Mouse (Mus musculus) stomach, embryonic 15.5 days (tissue): ENCODE measurements around the gene Zdhhc12. TPM values are rescaled to one million over a fixed set of nuclear protein-coding genes. Genes with fewer than 3 reads are reported as not detected.
"Not testable (repeated sequence)": the region's sequence is repeated elsewhere in the genome, so short reads cannot be mapped to it uniquely, and the experiment has no call there.

Source experiments
- ATAC-seq: fragments of 200-750 bp; cut with Nextera tagmentation; 2 replicates; pipeline ENCODE4 v1.8.0; 2017; ENCODE audit warnings: low read depth, moderate number of reproducible peaks, moderate TSS enrichment; ENCODE audit not compliant: insufficient read depth, low FRiP score
- H3K27ac ChIP-seq: fragments of 300-500 bp; sonication (generic); 2 replicates; pipeline ENCODE4 v1.5.1; 2015; ENCODE audit warnings: mild to moderate bottlenecking, inconsistent platforms
- H3K27me3 ChIP-seq: fragments of 300-500 bp; sonication (generic); replicated peaks from 2 replicates; pipeline ENCODE4 v1.6.1; 2015; ENCODE audit warnings: inconsistent platforms
- H3K36me3 ChIP-seq: fragments of 300-500 bp; sonication (generic); 2 replicates; pipeline ENCODE4 v1.6.1; 2015; ENCODE audit warnings: inconsistent platforms
- H3K4me1 ChIP-seq: fragments of 300-500 bp; sonication (generic); 2 replicates; pipeline ENCODE4 v1.6.1; 2015; ENCODE audit warnings: inconsistent platforms
- H3K4me2 ChIP-seq: fragments of 300-500 bp; sonication (generic); 2 replicates; pipeline ENCODE4 v1.6.1; 2015; ENCODE audit warnings: mild to moderate bottlenecking, inconsistent platforms
- H3K4me3 ChIP-seq: fragments of 300-500 bp; sonication (generic); replicated peaks from 2 replicates; pipeline ENCODE4 v1.5.1; 2015; ENCODE audit warnings: inconsistent platforms
- H3K9ac ChIP-seq: fragments of 300-500 bp; sonication (generic); 2 replicates; pipeline ENCODE4 v1.6.1; 2015; ENCODE audit warnings: inconsistent platforms
- H3K9me3 ChIP-seq: fragments of 300-500 bp; sonication (generic); 2 replicates; pipeline ENCODE4 v1.6.1; 2016; ENCODE audit warnings: inconsistent platforms
- WGBS: fragments of 180-500 bp; shearing (Covaris S2); methylation state at CpG from one replicate; pipeline ENCODE4 v1.1.7; 2015; 5-methylcytosine and 5-hydroxymethylcytosine counted together
- polyA plus RNA-seq: library from polyadenylated mRNA; unstranded; fragments of >200 nt; fragmentation: Nextera tagmentation; extraction: Ambion mirVana; gene quantifications from 2 replicates; pipeline ENCODE4 v1.2.1, GENCODE M21; 2015

The Zdhhc12 gene
- polyA plus RNA-seq, 1 experiment from 2014 or later: 47.1 TPM

DNA sequence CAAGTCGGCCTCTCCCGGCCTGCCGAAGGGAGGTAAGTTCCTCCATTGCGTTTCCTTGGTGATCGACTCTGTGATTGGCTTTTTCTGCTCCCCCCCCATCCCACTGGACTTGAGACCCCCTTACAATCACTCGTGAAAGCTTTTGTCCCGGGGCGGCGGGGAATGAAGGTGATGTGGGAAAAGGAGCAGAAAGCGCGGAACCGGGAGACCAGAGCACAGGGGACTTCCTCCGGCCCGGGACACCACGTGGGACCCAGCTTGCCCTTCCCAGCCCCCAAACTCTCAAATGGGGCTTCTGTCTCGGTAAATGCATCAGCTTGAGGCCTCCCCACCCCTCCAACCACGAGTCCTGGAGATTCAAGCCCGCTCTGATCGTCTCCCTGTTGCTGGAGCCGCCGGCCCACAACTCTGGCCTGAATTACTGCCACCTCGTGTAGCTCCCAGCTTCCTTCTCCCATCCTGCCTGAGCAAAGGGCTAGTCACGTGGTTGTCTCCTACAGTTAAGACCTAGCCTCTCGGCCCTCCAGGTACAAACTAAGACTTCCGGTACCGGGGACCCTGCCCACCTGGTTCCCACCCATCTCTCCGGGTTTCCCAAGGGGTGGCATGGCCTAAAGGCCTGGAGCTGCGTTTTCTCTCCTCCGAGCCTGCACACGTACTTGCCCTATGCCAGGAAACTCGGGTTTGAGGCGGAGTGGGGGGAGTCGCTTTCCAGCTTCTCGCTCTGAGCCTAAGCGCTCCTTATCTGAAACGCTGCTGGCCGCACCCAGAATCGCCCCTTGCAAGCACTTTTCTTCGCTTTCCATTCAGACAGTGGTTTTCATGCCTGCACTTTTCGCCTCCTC is 31.0 kb downstream of the Zdhhc12 start:
- Histone ChIP-seq H3K4me1 (peaks cover 18% of the 10 kb centered on the region), H3K9ac (peak overlapping the region; percentile 67), H3K27me3 (no peaks in the 10 kb centered on the region), H3K4me2 (peak overlapping the region; percentile 87), H3K36me3 (no peaks in the 10 kb centered on the region), H3K4me3 (peak overlapping the region; percentile 64), H3K27ac (peak overlapping the region; percentile 97), H3K9me3 (no peaks in the 10 kb centered on the region)
- peak; percentile 54 for ATAC-seq
- WGBS: under 1% methylated on average over 40 of the region's 40 CpGs

DNA sequence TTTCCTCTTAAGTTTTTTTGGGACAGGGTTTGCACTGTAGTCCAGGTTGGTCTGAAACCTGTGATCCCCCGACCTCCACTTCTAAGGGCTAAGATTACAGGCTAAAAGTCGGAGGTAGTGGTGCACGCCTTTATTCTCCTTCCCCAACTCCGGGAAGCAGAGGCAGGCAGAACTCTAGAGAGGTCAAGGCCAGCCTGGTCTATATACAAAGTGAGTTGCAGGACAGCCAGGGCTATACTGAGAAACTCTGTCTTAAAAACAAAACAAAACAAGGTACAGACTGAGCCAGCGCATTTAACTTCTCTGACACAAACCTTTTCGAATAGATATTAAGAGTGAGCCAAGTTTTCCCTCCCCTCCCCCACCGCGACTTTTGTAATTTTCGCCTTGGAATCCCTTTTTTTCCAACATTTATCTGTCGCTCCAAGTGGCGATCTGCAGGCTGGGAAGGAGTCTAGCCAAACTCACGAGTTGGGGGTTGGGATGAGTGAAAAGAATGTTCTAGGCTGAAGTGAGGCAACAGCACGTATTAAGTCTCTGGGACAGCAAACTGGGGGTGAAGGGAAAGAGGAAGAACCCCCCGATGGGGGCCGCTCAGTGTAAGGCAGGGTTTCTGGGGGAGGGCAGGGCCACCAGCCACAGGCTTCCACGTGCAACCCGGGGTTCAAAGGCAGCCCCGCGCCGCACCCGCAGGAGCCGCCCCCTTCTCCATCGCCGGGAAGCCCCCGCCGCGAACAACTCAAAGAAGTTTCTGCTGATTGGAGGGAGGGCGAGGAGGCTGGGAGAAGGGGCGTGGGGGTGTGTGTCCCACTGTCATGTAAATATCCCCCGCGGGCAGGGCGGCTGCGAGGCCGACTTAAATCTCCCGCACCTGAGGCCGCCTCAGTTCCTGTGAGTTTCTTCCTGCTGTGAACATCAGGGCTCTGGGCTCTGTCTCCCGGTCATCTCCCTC is 32.0 kb downstream of the Zdhhc12 start:
- Histone ChIP-seq H3K36me3 (no peaks in the 10 kb centered on the region), H3K9me3 (no peaks in the 10 kb centered on the region), H3K27ac (peak overlapping the region; percentile 97), H3K4me1 (peaks cover 21% of the 10 kb centered on the region), H3K9ac (peak overlapping the region; percentile 67), H3K4me2 (peak overlapping the region; percentile 87), H3K27me3 (no peaks in the 10 kb centered on the region), H3K4me3 (peak overlapping the region; percentile 64)
- WGBS: 7% methylated on average over 37 of the region's 37 CpGs
- no peak for ATAC-seq

DNA sequence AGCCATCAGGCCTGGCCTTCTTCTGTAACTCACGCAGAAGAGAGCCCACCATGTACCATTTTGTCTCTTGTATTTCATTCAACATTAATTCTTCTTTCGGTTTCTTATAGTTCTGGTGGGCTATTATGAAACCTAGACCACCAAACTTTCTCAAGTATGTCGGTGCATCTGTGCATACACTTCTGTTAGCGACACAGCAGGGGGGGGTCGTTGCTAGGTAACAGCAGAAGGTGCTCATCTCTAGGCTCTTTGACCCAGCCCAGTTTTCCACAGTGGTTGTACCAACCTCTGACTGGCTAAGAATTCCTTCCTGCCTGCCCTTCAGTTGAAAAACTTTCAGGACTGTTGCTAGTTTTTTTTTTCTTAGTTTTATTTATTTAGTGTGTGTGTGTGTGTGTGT is 35.0 kb downstream of the Zdhhc12 start:
- no peaks in the 10 kb centered on the region for H3K9me3 ChIP-seq
- no peak overlapping the region for H3K4me3 ChIP-seq
- no peaks in the 10 kb centered on the region for H3K27me3 ChIP-seq
- ATAC-seq: no peak
- H3K4me2 ChIP-seq: no peak overlapping the region
- H3K9ac ChIP-seq: no peak overlapping the region
- H3K4me1 ChIP-seq: peaks cover 7% of the 10 kb centered on the region
- no peaks in the 10 kb centered on the region for H3K36me3 ChIP-seq
- WGBS: 63% methylated on average over 5 of the region's 5 CpGs
- no peak overlapping the region for H3K27ac ChIP-seq

DNA sequence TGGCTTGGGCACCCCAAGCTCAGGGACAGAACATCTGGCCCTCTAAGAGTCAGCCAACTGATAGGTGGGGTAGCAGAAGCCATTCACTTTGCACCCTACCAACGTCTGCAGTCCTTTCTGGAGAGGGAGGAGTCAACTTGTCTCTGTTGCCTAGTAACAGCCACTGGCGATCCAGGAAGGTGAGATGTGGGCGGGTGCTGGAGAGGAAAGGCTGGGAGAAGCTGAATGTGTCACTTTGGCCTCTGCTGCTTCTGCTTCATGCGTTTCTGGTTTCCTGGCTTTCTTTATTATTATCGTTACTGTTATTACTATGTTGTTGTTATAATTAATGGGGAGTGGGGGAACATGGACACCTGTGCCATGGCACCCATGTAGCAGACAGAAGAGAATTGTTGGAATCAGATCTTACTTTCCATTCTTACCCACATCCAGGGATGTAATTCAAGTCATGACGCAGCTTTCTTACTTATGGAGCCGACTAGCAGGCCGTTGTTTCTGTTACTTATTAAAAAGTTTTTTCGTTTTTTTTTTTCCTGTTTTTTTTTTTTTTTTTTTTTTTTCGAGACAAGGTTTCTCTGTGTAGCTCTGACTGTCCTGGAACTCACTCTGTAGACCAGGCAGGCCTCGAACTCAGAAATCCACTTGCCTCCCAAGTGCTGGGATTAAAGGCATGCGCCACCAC is 36.1 kb downstream of the Zdhhc12 start, which contains the start of gene Set:
TSS of gene Set (plus strand) at position 156 of the 682 bp plus-strand sequence.
- Histone ChIP-seq H3K9me3 (no peaks in the 10 kb centered on the region), H3K27me3 (no peaks in the 10 kb centered on the region), H3K36me3 (no peaks in the 10 kb centered on the region), H3K27ac (no peak within 1 kb of the TSS), H3K4me2 (no peak within 1 kb of the TSS), H3K4me1 (peaks cover 3% of the 10 kb centered on the region; the same call in 1 of the 2 replicates), H3K9ac (no peak within 1 kb of the TSS), H3K4me3 (no peak within 1 kb of the TSS)
- WGBS: 44% methylated on average over 12 of the region's 12 CpGs
- 0 out of 2 replicates have a peak, but pooled peaks have one; percentile 40 for ATAC-seq

DNA sequence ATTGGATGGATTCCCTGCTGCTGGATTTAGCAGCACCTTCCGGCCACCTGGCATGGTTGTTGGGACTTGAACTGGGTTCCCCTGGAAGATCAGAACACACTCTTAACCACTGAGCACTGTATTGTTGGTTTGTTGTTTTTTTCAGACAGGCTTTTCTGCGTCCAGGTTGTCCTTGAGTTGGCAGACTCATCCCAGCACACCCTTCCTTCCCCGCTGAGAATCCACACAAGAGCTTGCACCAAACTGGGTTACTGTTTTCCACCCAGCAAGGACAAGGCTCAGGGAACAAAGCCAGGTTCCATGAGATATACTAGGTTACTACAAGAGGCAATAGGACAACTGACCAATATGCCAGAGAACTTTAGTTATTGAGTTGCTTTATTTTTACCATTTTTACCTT is 36.7 kb downstream of the Zdhhc12 start:
- Histone ChIP-seq H3K4me1 (peaks cover 3% of the 10 kb centered on the region; the same call in 1 of the 2 replicates), H3K9ac (no peak overlapping the region), H3K36me3 (no peaks in the 10 kb centered on the region), H3K27me3 (no peaks in the 10 kb centered on the region), H3K9me3 (no peaks in the 10 kb centered on the region), H3K27ac (no peak overlapping the region), H3K4me3 (no peak overlapping the region), H3K4me2 (no peak overlapping the region)
- WGBS: 84% methylated on average over 3 of the region's 3 CpGs
- ATAC-seq: no peak

DNA sequence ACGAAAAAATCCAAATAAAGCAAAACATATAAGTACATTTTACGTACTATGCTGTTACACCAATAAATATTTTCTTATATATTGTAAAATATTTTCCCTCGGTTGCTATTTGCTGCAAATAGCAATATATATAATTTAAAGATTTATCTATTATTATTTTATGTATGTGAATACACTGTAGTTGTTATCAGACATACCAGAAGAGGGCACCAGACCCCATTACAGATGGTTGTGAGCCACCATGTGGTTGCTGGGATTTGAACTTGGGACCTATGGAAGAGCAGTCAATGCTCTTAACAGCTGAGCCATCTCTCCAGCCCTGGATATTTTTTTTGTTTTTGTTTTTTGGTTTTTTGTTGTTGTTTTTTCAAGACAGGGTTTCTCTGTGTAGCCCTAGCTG is 38.1 kb downstream of the Zdhhc12 start:
- not testable (repeated sequence) for H3K9me3 ChIP-seq, H3K36me3 ChIP-seq, H3K27ac ChIP-seq, H3K27me3 ChIP-seq, H3K4me2 ChIP-seq, H3K4me3 ChIP-seq, ATAC-seq, H3K4me1 ChIP-seq, H3K9ac ChIP-seq
- WGBS: 92% methylated on average over 3 of the region's 3 CpGs

DNA sequence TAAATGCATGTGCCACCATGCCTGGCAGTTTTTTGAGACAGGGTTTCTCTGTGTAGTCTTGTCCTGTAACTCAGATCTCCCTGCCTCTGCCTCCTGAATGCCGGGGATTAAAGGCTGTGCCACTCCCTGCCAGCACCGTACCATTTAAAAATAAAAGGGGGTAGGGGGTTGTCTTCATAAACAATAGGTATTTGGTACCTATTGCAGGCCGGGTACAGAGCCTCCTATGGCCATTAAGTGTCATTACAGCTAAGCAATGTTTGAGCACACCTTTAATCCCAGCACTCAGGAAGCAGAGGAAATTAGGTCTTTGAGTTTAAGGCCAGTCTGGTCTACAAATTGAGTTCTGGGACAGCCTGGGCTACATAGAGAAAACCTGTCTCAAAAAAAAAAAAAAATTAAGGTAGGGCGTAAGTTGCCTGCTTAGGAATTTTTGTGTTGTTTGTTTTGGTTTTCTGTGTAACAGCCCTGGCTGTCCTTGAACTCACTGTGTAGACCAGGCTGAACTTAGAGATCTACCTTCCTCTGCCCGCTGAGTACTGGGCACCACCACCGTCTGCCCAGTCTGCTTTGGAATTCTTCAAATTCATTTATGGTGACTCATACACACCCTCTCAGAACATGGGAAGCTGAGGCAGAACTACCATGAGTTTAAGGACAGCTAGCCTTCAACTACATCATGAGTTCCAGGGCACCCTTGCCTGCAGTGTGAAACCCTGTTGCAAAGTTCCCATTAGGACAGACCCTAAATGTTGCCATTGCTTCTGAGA is 41.3 kb downstream of the Zdhhc12 start:
- no peaks in the 10 kb centered on the region for H3K27me3 ChIP-seq
- H3K4me1 ChIP-seq: peaks cover 2% of the 10 kb centered on the region; the same call in 1 of the 2 replicates
- no peak overlapping the region for H3K4me2 ChIP-seq
- no peak overlapping the region for H3K27ac ChIP-seq
- no peaks in the 10 kb centered on the region for H3K9me3 ChIP-seq
- no peaks in the 10 kb centered on the region for H3K36me3 ChIP-seq
- no peak for ATAC-seq
- H3K4me3 ChIP-seq: no peak overlapping the region
- H3K9ac ChIP-seq: no peak overlapping the region
- WGBS: 34% methylated on average over 6 of the region's 6 CpGs

DNA sequence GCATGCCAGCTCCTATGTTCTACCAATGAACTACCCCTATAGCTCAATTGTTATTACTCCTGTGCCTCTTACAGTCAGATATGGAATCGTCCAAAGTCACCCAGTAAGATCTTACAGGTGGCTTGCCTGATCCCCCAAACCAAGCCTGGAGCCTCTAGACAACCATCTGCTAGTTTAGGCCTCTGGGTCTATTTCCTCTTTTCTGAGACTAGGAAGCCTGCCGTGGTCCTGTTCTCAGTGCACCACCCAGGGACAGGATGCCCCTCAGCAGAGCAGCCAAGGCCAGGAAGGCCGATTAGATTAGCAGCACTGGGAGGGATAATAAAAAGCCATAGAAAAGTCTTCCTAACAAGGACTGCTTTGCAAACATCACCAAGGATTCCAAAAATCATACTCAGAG is 43.6 kb downstream of the Zdhhc12 start:
- Histone ChIP-seq H3K9me3 (no peaks in the 10 kb centered on the region), H3K36me3 (no peaks in the 10 kb centered on the region; the same call in 1 of the 2 replicates), H3K27ac (no peak overlapping the region), H3K9ac (no peak overlapping the region), H3K4me1 (no peaks in the 10 kb centered on the region), H3K4me2 (no peak overlapping the region), H3K27me3 (no peaks in the 10 kb centered on the region), H3K4me3 (no peak overlapping the region)
- 80% methylated on average over 3 of the region's 3 CpGs for WGBS
- ATAC-seq: no peak

DNA sequence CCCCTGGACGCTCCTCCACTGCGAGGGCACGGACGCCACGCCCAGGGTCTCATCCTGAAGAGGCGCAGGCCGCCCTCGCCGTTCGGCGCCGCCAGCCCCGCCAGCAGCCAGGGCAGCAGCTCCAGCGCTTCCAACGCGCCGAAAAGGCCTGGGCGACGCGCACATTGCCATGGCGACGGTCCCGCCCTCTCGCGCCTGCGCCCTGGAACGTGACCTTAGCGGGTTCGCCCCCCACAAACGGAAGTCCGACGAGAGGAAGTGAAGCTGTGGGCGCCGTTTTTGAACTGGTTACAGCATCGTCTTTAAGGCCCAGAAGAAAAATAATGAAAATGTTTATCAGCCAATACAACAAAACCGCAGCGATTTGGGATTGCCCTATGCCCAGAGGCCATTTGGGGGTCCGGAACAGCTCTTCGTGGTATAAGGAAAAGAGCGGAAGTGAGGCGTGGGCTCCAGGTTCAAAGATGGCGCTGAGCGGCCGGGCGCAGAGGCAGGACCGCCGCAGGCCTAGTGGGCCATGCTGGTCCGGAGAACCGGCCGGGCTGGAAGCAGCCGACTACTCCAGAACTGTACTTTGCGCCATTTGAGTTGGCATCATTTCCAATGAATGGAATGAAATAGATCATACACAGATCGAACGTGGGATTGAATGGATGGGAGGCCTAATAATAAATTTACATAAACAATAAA is 44.6 kb downstream of the Zdhhc12 start, which contains the start of gene Wdr34:
TSS of gene Wdr34 (minus strand) at position 183 of the 690 bp plus-strand sequence.
- Histone ChIP-seq H3K4me2 (peak within 1 kb of the TSS; percentile 71), H3K36me3 (no peaks in the 10 kb centered on the region; the same call in 1 of the 2 replicates), H3K4me1 (no peaks in the 10 kb centered on the region), H3K4me3 (peak within 1 kb of the TSS; percentile 67), H3K27ac (peak within 1 kb of the TSS; percentile 92), H3K27me3 (no peaks in the 10 kb centered on the region), H3K9ac (peak within 1 kb of the TSS; percentile 33; the same call in 1 of the 2 replicates), H3K9me3 (no peaks in the 10 kb centered on the region)
- peak; percentile 94 for ATAC-seq
- WGBS: under 1% methylated on average over 54 of the region's 54 CpGs

DNA sequence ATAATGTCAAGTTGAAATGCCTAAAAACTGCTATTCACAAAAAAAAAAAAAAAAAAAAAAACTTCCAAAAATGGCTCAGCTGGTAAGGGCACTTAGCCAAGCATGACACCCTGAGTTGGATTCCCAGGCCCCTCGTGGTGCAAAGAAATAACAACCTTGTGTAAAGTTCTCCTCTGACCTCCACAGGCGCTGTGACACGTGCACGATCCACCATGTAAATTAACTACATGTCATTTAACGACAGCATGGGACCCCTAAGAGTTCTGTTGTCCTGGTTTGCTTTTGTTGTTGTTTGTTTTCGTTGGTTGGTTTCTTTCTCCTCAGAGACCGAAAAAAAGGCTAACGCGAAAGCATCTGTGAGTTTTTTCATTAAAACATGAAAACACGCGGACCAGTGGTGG is 45.3 kb downstream of the Zdhhc12 start:
- H3K27me3 ChIP-seq: no peaks in the 10 kb centered on the region
- H3K4me3 ChIP-seq: peak overlapping the region; percentile 67
- no peaks in the 10 kb centered on the region; the same call in 1 of the 2 replicates for H3K36me3 ChIP-seq
- H3K9me3 ChIP-seq: no peaks in the 10 kb centered on the region
- 39% methylated on average over 11 of the region's 11 CpGs for WGBS
- H3K9ac ChIP-seq: 0 out of 2 replicates have a peak overlapping the region, but pooled peaks have one; percentile 32
- peak overlapping the region; percentile 71 for H3K4me2 ChIP-seq
- no peak for ATAC-seq
- H3K27ac ChIP-seq: peak overlapping the region; percentile 92
- no peaks in the 10 kb centered on the region for H3K4me1 ChIP-seq
